Comparison of ENCODE assay signal across 28 mouse cellular contexts in genomic region chr9:123186151-123186550, GRCm38 (mm10). TPM values are rescaled to one million over a fixed set of nuclear protein-coding genes. Genes with fewer than 3 reads are reported as not detected.
DNase-seq lines count a peak whose midpoint lies in the region; ATAC-seq and TF ChIP-seq lines count a peak whose summit lies in the region.
"Had no signal": no experiment of that assay in that cellular context is flagged by ENCODE, and none has a peak within 500 bp of the region (broad histone marks: within the 10 kb centered on the region; RNA-seq: fewer than 3 reads in every experiment).

No protein-coding gene starts in this region.

- intact Hi-C loops in heart, postnatal 36 days (cut with DNase I), result no loop called here

- TF ChIP-seq CTCF in brain, embryonic 14.5 days (IDR thresholded peaks at IDR 0.05; ENCODE audit: borderline replicate concordance, extremely low read depth, insufficient read depth, insufficient read length), result no peak

- peak; percentile 52 for DNase-seq in heart, adult 11 months
- DNase-seq in heart, postnatal 36 days, result no peak
- peak; percentile 17 for DNase-seq in brain, embryonic 14.5 days (ENCODE audit: low read depth)
- no peak for DNase-seq in right cerebral cortex, postnatal 25 days
- DNase-seq in thymus, adult 18-20 months, result no peak
- DNase-seq: adrenal gland, adult 8-10 months; adrenal gland, postnatal 14 days; adrenal gland, postnatal 36 days; B cell, adult 2 months; cerebellum, adult 11 months; cerebellum, adult 18-20 months; cerebellum, adult 8-10 months; cerebellum, adult 9-11 months; cerebellum, postnatal 14 days; cerebellum, postnatal 36 days; embryo, embryonic 11 days had no signal

- ATAC-seq in megakaryocyte, adult 5-6 weeks (ENCODE audit: poor library complexity, severe bottlenecking), result peak; percentile 56
- ATAC-seq: activated CD4-positive, CD25-positive, alpha-beta regulatory T cell, adult 4 months; CD4-positive, CD25-positive, alpha-beta regulatory T cell, adult 4 months; forebrain, embryonic 14.5 days; forebrain, embryonic 16.5 days; Patski had no signal

- TF ChIP-seq POLR2A in brain, embryonic 14.5 days (IDR thresholded peaks at IDR 0.05; ENCODE audit: borderline replicate concordance, extremely low read depth, insufficient read depth, insufficient read length, poor library complexity, severe bottlenecking), result no peak

RNA-seq across cellular contexts. Expression of gene Cdcp1, which starts 29.7 kb away (rescaled TPM):
- total RNA-seq in heart, postnatal 36 days (2021), result under 1 TPM; 0.11 to 0.17 TPM
- 0.59 and 0.60 TPM in 2 replicates for polyA plus RNA-seq in brain, embryonic 14.5 days (2012; rRNA removed)
- not detected in 2 replicates for total RNA-seq in megakaryocyte, adult 5-6 weeks (2015)
- not detected in 2 replicates for total RNA-seq in megakaryocyte, adult 5-6 weeks (2017)
- polyA plus RNA-seq: erythroblast, embryonic 14.5 days; G1E; Patski had no signal

RNA-seq across cellular contexts. Expression of gene Clec3b, which starts 35.4 kb away (rescaled TPM):
- total RNA-seq in heart, postnatal 36 days (2021), result 10 to 100 TPM; 62.1 to 66.7 TPM
- polyA plus RNA-seq in brain, embryonic 14.5 days (2012; rRNA removed), result 3.7 and 5.0 TPM in 2 replicates
- total RNA-seq in megakaryocyte, adult 5-6 weeks (2015), result not detected in 2 replicates
- total RNA-seq in megakaryocyte, adult 5-6 weeks (2017), result not detected in 2 replicates
- total RNA-seq: CH12.LX; common myeloid progenitor, adult 5-6 weeks; G1E had no signal
- polyA plus RNA-seq: activated CD4-positive, CD25-positive, alpha-beta regulatory T cell, adult 4 months; CD4-positive, CD25-positive, alpha-beta regulatory T cell, adult 4 months; embryonic facial prominence, embryonic 11.5 days; erythroblast, embryonic 14.5 days; forebrain, embryonic 10.5 days; G1E; Patski had no signal

Comparison
In these comparisons a context has a peak if more than half of its experiments do, and no peak if none do; other contexts are left out.
1. DNase-seq: peak in heart, adult 11 months (single experiment) and brain, embryonic 14.5 days (single experiment); none in heart, postnatal 36 days (0 of 2), right cerebral cortex, postnatal 25 days (single experiment) and thymus, adult 18-20 months (0 of 2).
2. RNA of gene Clec3b, which starts 35.4 kb away (total RNA-seq): 62.1 to 66.7 TPM in heart, postnatal 36 days; not detected in megakaryocyte, adult 5-6 weeks; every median in the first group is over 10 times any median in the second.